Mouse (Mus musculus) kidney, postnatal 0 days (tissue): ENCODE measurements around the gene Tgfbr3. TPM values are rescaled to one million over a fixed set of nuclear protein-coding genes. Genes with fewer than 3 reads are reported as not detected.

ENCODE experiments used
- ATAC-seq: fragments of 200-750 bp; cut with Nextera tagmentation; replicated peaks from 2 replicates; pipeline ENCODE4 v1.8.0; 2017; ENCODE audit warnings: low read depth, moderate number of reproducible peaks, moderate TSS enrichment, moderate library complexity; ENCODE audit not compliant: low FRiP score
- DNase-seq: peaks from one replicate; pipeline ENCODE4 v3.0.0-alpha.2; 2016; ENCODE audit warnings: low spot score
- H3K27ac ChIP-seq: fragments of 300-500 bp; sonication (generic); 2 replicates; pipeline ENCODE4 v1.5.1; 2014; ENCODE audit warnings: mild to moderate bottlenecking
- H3K27me3 ChIP-seq: fragments of 300-500 bp; sonication (generic); 2 replicates; pipeline ENCODE4 v1.6.1; 2014; ENCODE audit warnings: low read length, mixed read lengths; ENCODE audit not compliant: insufficient read depth
- H3K36me3 ChIP-seq: fragments of 300-500 bp; sonication (generic); 2 replicates; pipeline ENCODE4 v1.6.1; 2014; ENCODE audit warnings: low read length, mixed read lengths; ENCODE audit not compliant: insufficient read depth
- H3K4me1 ChIP-seq: fragments of 300-500 bp; sonication (generic); replicated peaks from 2 replicates; pipeline ENCODE4 v1.6.1; 2014; ENCODE audit warnings: antibody characterized with exemption, low read length, mixed read lengths; ENCODE audit not compliant: insufficient read depth
- H3K4me2 ChIP-seq: fragments of 300-500 bp; sonication (generic); 2 replicates; pipeline ENCODE4 v1.6.1; 2014; ENCODE audit warnings: mild to moderate bottlenecking, low read length, moderate library complexity, mixed read lengths
- H3K4me3 ChIP-seq: fragments of 300-500 bp; sonication (generic); replicated peaks from 2 replicates; pipeline ENCODE4 v1.5.1; 2014; ENCODE audit warnings: low read depth, low read length
- H3K9ac ChIP-seq: fragments of 300-500 bp; sonication (generic); 2 replicates; pipeline ENCODE4 v1.6.1; 2014; ENCODE audit warnings: low read depth, low read length
- H3K9me3 ChIP-seq: fragments of 300-500 bp; sonication (generic); replicated peaks from 2 replicates; pipeline ENCODE4 v1.6.1; 2016; ENCODE audit warnings: low read length, inconsistent platforms, mixed read lengths
- CTCF ChIP-seq: IDR thresholded peaks from 2 replicates; pipeline ENCODE4 v1.5.1; 2016; ENCODE audit warnings: antibody characterized with exemption, low read depth, mild to moderate bottlenecking, moderate library complexity
- WGBS: fragments of 180-500 bp; shearing (Covaris S2); extraction: QIAGEN DNeasy Blood & Tissue Kit; methylation state at CpG from one replicate; pipeline ENCODE4 v1.1.7; 2014; 5-methylcytosine and 5-hydroxymethylcytosine counted together
- polyA plus RNA-seq: library from polyadenylated mRNA; unstranded; fragments of >200 nt; fragmentation: Nextera tagmentation; extraction: Ambion mirVana; gene quantifications from 2 replicates; pipeline ENCODE4 v1.2.1, GENCODE M21; 2015

Gene Tgfbr3
- polyA plus RNA-seq, 1 experiment from 2014 or later, result 10.8 TPM

- no peak for TF ChIP-seq CTCF
- DNase-seq (no peak), ATAC-seq (no peak)
- no peak overlapping the region for H3K4me2 ChIP-seq
- no peaks in the 10 kb centered on the region for H3K36me3 ChIP-seq
- no peaks in the 10 kb centered on the region for H3K27me3 ChIP-seq
- no peak overlapping the region for H3K9ac ChIP-seq
- 0 out of 2 replicates have a peak, but pooled peaks cover 4% of the 10 kb centered on the region for H3K4me1 ChIP-seq
- peak overlapping the region; percentile 31; the same call in 1 of the 2 replicates for H3K27ac ChIP-seq
- no peaks in the 10 kb centered on the region for H3K9me3 ChIP-seq
- H3K4me3 ChIP-seq, result no peak overlapping the region
- WGBS, result 46% methylated on average over 12 of the region's 12 CpGs
Measured at GRCm38 (mm10) chr5:107080986-107081624, 208.3 kb downstream of the Tgfbr3 start.

- Histone ChIP-seq H3K27ac (no peak overlapping the region), H3K27me3 (no peaks in the 10 kb centered on the region), H3K4me3 (no peak overlapping the region), H3K9ac (no peak overlapping the region), H3K4me2 (no peak overlapping the region), H3K36me3 (no peaks in the 10 kb centered on the region), H3K4me1 (peaks cover 4% of the 10 kb centered on the region; the same call in 1 of the 2 replicates), H3K9me3 (no peaks in the 10 kb centered on the region)
- ATAC-seq (no peak; the same call in 1 of the 2 replicates), DNase-seq (no peak)
- 51% methylated on average over 8 of the region's 8 CpGs for WGBS
- no peak for TF ChIP-seq CTCF
Measured at GRCm38 (mm10) chr5:107079920-107080319, 209.5 kb downstream of the Tgfbr3 start.

GRCm38 (mm10) chr5:107079146-107079638 lies 210.2 kb downstream of the Tgfbr3 start:
- H3K4me2 ChIP-seq, result no peak overlapping the region
- no peak overlapping the region for H3K9ac ChIP-seq
- 29% methylated on average over 11 of the region's 11 CpGs for WGBS
- H3K27ac ChIP-seq, result 0 out of 2 replicates have a peak overlapping the region, but pooled peaks have one; percentile 19
- no peaks in the 10 kb centered on the region for H3K36me3 ChIP-seq
- no peaks in the 10 kb centered on the region for H3K9me3 ChIP-seq
- DNase-seq (peak; percentile 68), ATAC-seq (0 out of 2 replicates have a peak, but pooled peaks have one; percentile 40)
- no peak for TF ChIP-seq CTCF
- H3K4me3 ChIP-seq, result no peak overlapping the region
- H3K27me3 ChIP-seq, result no peaks in the 10 kb centered on the region
- H3K4me1 ChIP-seq, result peaks cover 4% of the 10 kb centered on the region; the same call in 1 of the 2 replicates

GRCm38 (mm10) chr5:107078361-107078760 lies 211.1 kb downstream of the Tgfbr3 start:
- H3K27ac ChIP-seq, result no peak overlapping the region
- 93% methylated on average over 3 of the region's 3 CpGs for WGBS
- H3K9me3 ChIP-seq, result no peaks in the 10 kb centered on the region
- ATAC-seq (no peak), DNase-seq (no peak)
- no peaks in the 10 kb centered on the region for H3K27me3 ChIP-seq
- no peak overlapping the region for H3K4me2 ChIP-seq
- H3K4me3 ChIP-seq, result no peak overlapping the region
- H3K36me3 ChIP-seq, result no peaks in the 10 kb centered on the region
- no peak for TF ChIP-seq CTCF
- H3K9ac ChIP-seq, result no peak overlapping the region
- H3K4me1 ChIP-seq, result peaks cover 7% of the 10 kb centered on the region

- no peaks in the 10 kb centered on the region for H3K36me3 ChIP-seq
- H3K4me3 ChIP-seq, result no peak overlapping the region
- peaks cover 10% of the 10 kb centered on the region for H3K4me1 ChIP-seq
- no peak overlapping the region for H3K27ac ChIP-seq
- no peak for TF ChIP-seq CTCF
- WGBS, result 94% methylated on average over 7 of the region's 7 CpGs
- no peaks in the 10 kb centered on the region for H3K9me3 ChIP-seq
- no peak for ATAC-seq
- no peak overlapping the region for H3K4me2 ChIP-seq
- no peaks in the 10 kb centered on the region for H3K27me3 ChIP-seq
- no peak overlapping the region for H3K9ac ChIP-seq
- no peak for DNase-seq
Measured at GRCm38 (mm10) chr5:107077900-107078299, 211.5 kb downstream of the Tgfbr3 start.

- Histone ChIP-seq H3K4me2 (no peak overlapping the region), H3K9me3 (no peaks in the 10 kb centered on the region), H3K27ac (no peak overlapping the region), H3K4me3 (no peak overlapping the region), H3K9ac (no peak overlapping the region), H3K36me3 (no peaks in the 10 kb centered on the region), H3K4me1 (peaks cover 10% of the 10 kb centered on the region), H3K27me3 (no peaks in the 10 kb centered on the region)
- ATAC-seq (no peak), DNase-seq (no peak)
- 69% methylated on average over 13 of the region's 13 CpGs for WGBS
- no peak for TF ChIP-seq CTCF
Measured at GRCm38 (mm10) chr5:107074980-107075583, 214.3 kb downstream of the Tgfbr3 start.
